Mouse (Mus musculus): Measurements from ENCODE around the gene Ifi209. TPM values are rescaled to one million over a fixed set of nuclear protein-coding genes. Genes with fewer than 3 reads are reported as not detected.
A peak's percentile ranks its signal among the peaks of the same experiment; 100 is the strongest.
"Not testable (repeated sequence)": the region's sequence is repeated elsewhere in the genome, so short reads cannot be mapped to it uniquely, and the experiment has no call there.

Ifi209 gene
- 67.0 and 77.5 TPM in 2 replicates for total RNA-seq (2015)
- total RNA-seq (2017), result 92.2 and 98.9 TPM in 2 replicates

GRCm38 (mm10) chr1:173630622-173631021, at the start of gene Ifi209:
Ifi209 (plus strand) TSS chr1:173630917.
- peak; percentile 70 for ATAC-seq (replicated peaks; ENCODE audit: poor library complexity)

DNA sequence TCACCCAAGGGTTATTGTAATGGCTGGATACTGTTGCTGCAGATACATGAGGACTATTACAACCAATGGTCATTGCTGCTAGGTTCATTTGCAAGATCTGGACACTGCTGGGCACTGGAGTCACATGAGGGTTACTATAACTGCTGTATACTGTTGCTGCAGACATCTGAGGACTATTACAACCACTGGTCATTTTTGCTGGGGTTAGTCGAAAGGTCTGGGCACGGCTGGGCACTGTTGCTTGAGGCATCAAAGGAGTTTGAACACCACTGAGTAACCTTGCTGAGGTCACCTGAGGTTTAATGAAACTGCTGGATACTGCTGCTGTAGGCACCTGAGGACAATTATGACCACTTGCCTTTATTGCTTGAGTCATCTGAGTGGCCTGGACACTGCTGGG, 41.0 kb upstream of the Ifi209 start:
- ATAC-seq (replicated peaks; ENCODE audit: poor library complexity), result not testable (repeated sequence)

DNA sequence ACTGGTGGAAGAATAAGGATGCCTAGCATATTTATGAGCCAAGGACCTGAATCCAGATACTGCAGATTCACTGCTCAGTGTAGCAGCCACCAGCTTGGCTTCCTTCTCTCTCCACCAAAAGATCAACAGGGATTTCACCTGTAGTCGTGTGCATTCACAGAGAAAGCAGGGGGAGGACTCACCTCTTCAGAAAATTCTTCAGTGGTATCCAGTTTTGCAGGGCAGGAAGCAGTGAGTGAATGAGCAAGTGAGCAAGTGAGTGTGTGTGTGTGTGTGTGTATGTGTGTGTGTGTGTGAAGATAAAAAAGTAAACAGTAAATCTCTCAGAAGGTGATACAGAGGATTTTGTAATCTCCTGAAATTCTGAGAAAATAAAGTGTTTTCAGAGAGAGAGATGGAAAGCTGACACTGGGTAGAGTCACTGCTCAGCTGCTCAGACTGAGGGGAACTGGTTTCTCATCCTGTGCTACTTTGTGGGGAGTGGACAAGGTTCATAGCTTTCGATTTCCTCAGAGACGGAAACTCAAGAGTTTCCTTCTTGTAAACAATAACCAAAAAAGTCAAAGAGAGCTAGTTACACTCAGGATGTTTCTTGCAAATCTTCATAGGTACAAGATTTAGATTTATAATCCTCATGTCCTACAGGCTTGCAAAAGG, 31.8 kb upstream of the Ifi209 start, which contains the start of gene Ifi213:
Gene Ifi213 (minus strand): TSS at position 437 of the 657 bp plus-strand sequence.
- ATAC-seq (replicated peaks; ENCODE audit: poor library complexity), result peak; percentile 50

DNA sequence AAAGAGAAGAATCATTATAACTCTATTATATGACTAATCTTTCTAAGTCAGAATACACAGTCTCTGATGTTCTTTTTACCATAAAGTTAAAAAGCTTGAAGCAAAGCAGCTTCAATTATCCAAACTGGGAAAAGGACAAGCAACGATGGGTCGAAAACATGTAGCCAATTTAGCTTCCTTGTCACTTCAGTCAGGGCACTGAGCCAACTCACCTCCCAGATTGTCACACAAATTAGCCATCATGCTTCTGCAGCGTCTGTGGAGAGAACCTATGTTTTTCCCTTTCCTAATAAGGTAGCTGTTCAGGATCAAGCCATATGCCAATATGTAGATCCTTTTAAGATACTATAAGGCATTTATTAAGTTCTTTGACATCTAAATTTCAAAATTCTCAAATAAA, 20.4 kb upstream of the Ifi209 start:
- not testable (repeated sequence) for ATAC-seq (replicated peaks; ENCODE audit: poor library complexity)

DNA sequence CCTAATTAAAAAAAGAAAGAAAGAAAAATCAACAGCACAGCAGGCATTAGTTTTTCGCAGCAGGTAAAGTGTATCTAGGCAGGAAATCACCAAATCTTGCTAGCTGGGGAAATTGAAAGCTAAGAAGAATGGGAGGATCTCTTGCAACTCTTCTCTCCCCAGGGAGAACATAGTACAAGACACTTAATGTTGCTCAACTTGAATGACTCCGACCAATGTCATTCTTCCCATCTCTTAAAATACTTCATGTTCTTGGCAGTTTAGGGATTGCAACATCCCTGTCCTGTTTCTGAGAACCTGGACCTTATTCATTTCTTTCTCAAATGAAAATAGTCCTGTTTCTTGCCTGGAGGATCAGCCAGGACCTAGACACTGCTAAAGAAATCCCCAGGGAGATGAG, 8.5 kb upstream of the Ifi209 start:
- peak; percentile 98 for ATAC-seq (replicated peaks; ENCODE audit: poor library complexity)

DNA sequence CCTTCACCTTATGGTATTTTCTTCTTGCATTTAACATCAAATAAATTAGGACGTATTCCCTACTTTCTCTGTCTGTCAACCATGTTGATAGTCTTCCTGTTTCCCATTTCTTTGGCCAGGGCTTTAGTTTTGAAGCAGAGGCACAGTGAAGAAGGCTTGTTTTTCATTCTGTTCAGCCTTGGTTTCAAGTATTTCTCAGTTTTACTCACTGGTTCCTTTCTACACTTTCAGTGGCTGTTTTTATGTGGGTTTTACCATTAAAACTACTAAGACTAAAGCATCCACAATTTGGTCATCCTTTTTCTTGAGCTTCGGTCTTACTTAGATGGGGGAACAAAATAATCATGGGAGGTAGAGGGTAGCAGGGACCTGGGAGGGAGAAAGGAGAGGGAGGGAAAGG, 6.7 kb upstream of the Ifi209 start:
- ATAC-seq (replicated peaks; ENCODE audit: poor library complexity), result no peak

GRCm38 (mm10) chr1:173626686-173627085, 4.0 kb upstream of the Ifi209 start:
- ATAC-seq (replicated peaks; ENCODE audit: poor library complexity), result peak; percentile 63; the same call in 1 of the 2 replicates

GRCm38 (mm10) chr1:173633969-173634645, 3.4 kb downstream of the Ifi209 start:
- ATAC-seq (replicated peaks; ENCODE audit: poor library complexity), result peak; percentile 74

DNA sequence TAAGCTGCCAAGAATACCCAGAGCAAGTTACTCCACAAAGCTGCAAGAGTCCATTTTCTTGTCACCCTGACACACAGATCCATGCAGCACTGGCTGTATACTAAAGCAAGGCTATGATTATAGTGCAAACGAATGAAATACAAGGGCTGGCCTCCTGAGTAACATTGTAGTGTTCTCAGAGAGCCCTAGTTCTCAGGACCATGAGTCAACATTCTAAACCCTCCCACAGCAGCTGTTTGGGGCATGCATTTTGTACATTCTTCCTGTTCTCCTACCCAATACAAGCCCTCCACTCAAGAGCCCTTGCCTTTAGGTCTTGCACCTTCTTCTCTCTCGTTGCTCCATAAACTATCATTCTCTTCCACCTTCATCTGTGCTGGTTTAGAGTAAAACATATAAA, 14.7 kb downstream of the Ifi209 start:
- ATAC-seq (replicated peaks; ENCODE audit: poor library complexity), result no peak

GRCm38 (mm10) chr1:173657973-173658372, 27.3 kb downstream of the Ifi209 start:
- ATAC-seq (replicated peaks; ENCODE audit: poor library complexity), result peak; percentile 60

DNA sequence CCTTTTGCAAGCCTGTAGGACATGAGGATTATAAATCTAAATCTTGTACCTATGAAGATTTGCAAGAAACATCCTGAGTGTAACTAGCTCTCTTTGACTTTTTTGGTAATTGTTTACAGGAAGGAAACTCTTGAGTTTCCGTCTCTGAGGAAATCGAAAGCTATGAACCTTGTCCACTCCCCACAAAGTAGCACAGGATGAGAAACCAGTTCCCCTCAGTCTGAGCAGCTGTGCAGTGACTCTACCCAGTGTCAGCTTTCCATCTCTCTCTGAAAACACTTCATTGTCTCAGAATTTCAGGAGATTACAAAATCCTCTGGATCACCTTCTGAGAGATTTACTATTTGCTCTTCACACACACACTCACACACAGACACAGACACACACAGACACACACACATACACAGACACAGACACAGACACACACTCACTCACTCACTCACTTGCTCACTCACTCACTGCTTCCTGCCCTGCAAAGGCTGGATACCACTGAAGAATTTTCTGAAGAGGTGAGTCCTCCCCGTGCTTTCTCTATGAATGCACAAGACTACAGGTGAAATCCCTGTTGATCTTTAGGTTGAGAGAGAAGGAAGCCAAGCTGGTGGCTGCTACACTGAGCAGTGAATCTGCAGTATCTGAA, 42.9 kb downstream of the Ifi209 start, which contains the start of gene Ifi208:
Gene Ifi208 (plus strand): TSS at position 218 of the 640 bp plus-strand sequence.
- ATAC-seq (replicated peaks; ENCODE audit: poor library complexity), result peak; percentile 42; the same call in 1 of the 2 replicates

- not testable (repeated sequence) for ATAC-seq (replicated peaks; ENCODE audit: poor library complexity)
Observed at GRCm38 (mm10) chr1:173678605-173679004, 47.9 kb downstream of the Ifi209 start.

DNA sequence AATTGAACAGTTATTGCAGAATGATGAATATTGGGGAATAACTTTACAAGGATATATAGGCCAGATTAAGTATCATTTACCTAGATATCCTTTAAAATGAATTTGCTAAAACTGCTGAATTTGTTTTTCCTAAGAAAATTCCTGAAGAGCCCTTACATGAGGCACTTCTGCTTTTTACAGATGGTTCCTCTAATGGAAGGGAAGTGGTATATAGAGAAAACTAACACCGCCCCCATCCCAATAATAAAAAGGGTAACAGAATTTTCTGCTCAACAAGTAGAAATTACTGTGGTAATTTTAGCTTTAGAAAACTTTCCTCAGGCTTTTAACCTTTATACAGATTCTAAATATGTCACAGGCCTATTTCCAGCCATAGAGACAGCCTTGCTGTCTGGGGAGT, 63.6 kb downstream of the Ifi209 start:
- ATAC-seq (replicated peaks; ENCODE audit: poor library complexity), result peak; percentile 63

Other genes with a start within 250 kb of the Ifi209 start
- 0.20 and 0.25 TPM in 2 replicates for gene Ifi206, start 139.9 kb upstream of the Ifi209 start, total RNA-seq (2015)
- 0.07 and 0.17 TPM in 2 replicates for gene Ifi206, start 139.9 kb upstream of the Ifi209 start, total RNA-seq (2017)
- 0.17 and 0.37 TPM in 2 replicates for gene Ifi214, start 95.0 kb upstream of the Ifi209 start, total RNA-seq (2015)
- 0.17 and 0.84 TPM in 2 replicates for gene Ifi214, start 95.0 kb upstream of the Ifi209 start, total RNA-seq (2017)
- 0.51 and 2.6 TPM in 2 replicates for gene Ifi213, start 31.6 kb upstream of the Ifi209 start, total RNA-seq (2015)
- 0.42 TPM in 1 of 2 replicates, not detected in the other for gene Ifi213, start 31.6 kb upstream of the Ifi209 start, total RNA-seq (2017)
- 0.20 TPM in 1 of 2 replicates, not detected in the other for gene Ifi208, start 42.8 kb downstream of the Ifi209 start, total RNA-seq (2015)
- gene Ifi208, start 42.8 kb downstream of the Ifi209 start, total RNA-seq (2017), result 0.20 TPM in 1 of 2 replicates, not detected in the other
- 1.4 and 1.9 TPM in 2 replicates for gene Ifi207, start 110.8 kb downstream of the Ifi209 start, total RNA-seq (2015)
- gene Ifi207, start 110.8 kb downstream of the Ifi209 start, total RNA-seq (2017), result 0.33 and 0.88 TPM in 2 replicates
- 3.6 and 4.1 TPM in 2 replicates for gene Ifi204, start 136.0 kb downstream of the Ifi209 start, total RNA-seq (2015)
- gene Ifi204, start 136.0 kb downstream of the Ifi209 start, total RNA-seq (2017), result 4.2 and 4.9 TPM in 2 replicates

All from megakaryocyte progenitor cell, adult 5-6 weeks (primary cell).